Mouse (Mus musculus) lung, embryonic 16.5 days (tissue): ENCODE results near the gene Uba3. TPM values are rescaled to one million over a fixed set of nuclear protein-coding genes. Genes with fewer than 3 reads are reported as not detected.
A peak's percentile ranks its signal among the peaks of the same experiment; 100 is the strongest.

Experiments used
- ATAC-seq: fragments of 200-750 bp; cut with Nextera tagmentation; 2 replicates; pipeline ENCODE4 v1.8.0; 2017; ENCODE audit warnings: low read depth, mild to moderate bottlenecking, moderate library complexity
- H3K27ac ChIP-seq: fragments of 300-500 bp; sonication (generic); 2 replicates; pipeline ENCODE4 v1.5.1; 2014; ENCODE audit warnings: mild to moderate bottlenecking, control low read depth, low read length
- H3K27me3 ChIP-seq: fragments of 300-500 bp; sonication (generic); 2 replicates; pipeline ENCODE4 v1.6.1; 2014; ENCODE audit warnings: low read depth, low read length, mixed read lengths; ENCODE audit not compliant: control insufficient read depth, insufficient read depth
- H3K36me3 ChIP-seq: fragments of 300-500 bp; sonication (generic); 2 replicates; pipeline ENCODE4 v1.6.1; 2014; ENCODE audit warnings: low read length; ENCODE audit not compliant: control insufficient read depth, insufficient read depth
- H3K4me1 ChIP-seq: fragments of 300-500 bp; sonication (generic); replicated peaks from 2 replicates; pipeline ENCODE4 v1.6.1; 2014; ENCODE audit warnings: low read length, mixed read lengths; ENCODE audit not compliant: control insufficient read depth, insufficient read depth
- H3K4me2 ChIP-seq: fragments of 300-500 bp; sonication (generic); 2 replicates; pipeline ENCODE4 v1.6.1; 2014; ENCODE audit warnings: low read depth, low read length, control low read depth
- H3K4me3 ChIP-seq: fragments of 300-500 bp; sonication (generic); 2 replicates; pipeline ENCODE4 v1.5.1; 2014; ENCODE audit warnings: mild to moderate bottlenecking, low read length, control low read depth
- H3K9ac ChIP-seq: fragments of 300-500 bp; sonication (generic); 2 replicates; pipeline ENCODE4 v1.6.1; 2014; ENCODE audit warnings: low read length, control low read depth
- H3K9me3 ChIP-seq: fragments of 300-500 bp; sonication (generic); 2 replicates; pipeline ENCODE4 v1.6.1; 2016; ENCODE audit warnings: low read length; ENCODE audit not compliant: control insufficient read depth
- WGBS: fragments of 180-500 bp; shearing (Covaris S2); extraction: QIAGEN DNeasy Blood & Tissue Kit; methylation state at CpG from one replicate; pipeline ENCODE4 v1.1.7; 2014; 5-methylcytosine and 5-hydroxymethylcytosine counted together
- polyA plus RNA-seq: library from polyadenylated mRNA; unstranded; fragments of >200 nt; fragmentation: Nextera tagmentation; extraction: Ambion mirVana; gene quantifications from 2 replicates; pipeline ENCODE4 v1.2.1, GENCODE M21; 2015

Gene Uba3
- polyA plus RNA-seq, 1 experiment from 2014 or later: 76.0 TPM

DNA sequence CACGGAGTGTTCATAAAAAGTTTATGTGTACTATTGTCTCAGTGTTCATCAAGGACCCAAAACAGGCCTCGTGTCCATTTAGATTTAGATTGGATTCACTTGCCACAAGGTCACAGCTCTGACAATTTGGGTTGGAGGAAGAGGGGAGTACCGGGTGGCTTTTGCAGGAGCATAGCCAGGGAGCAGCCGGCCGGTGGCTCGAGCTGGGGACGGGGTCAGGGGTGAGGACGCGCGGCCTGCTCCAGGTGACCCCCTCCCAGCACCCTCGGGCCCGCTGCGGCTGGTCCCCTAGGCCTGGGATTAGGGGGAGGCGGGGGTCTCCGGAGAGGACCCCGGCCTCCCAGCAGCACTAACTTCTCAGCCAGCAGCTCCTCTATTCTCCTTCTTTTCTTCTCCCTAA is 495 bp downstream of the Uba3 start:
- under 1% methylated on average over 16 of the region's 16 CpGs for WGBS

GRCm38 (mm10) chr6:97204252-97204869 is 1.1 kb downstream of the Uba3 start:
- H3K4me1 ChIP-seq: peaks cover 15% of the 10 kb centered on the region
- no peaks in the 10 kb centered on the region for H3K27me3 ChIP-seq
- H3K9me3 ChIP-seq: no peaks in the 10 kb centered on the region
- no peak overlapping the region for H3K27ac ChIP-seq
- no peak for ATAC-seq
- H3K4me3 ChIP-seq: peak overlapping the region; percentile 69
- H3K36me3 ChIP-seq: no peaks in the 10 kb centered on the region
- H3K4me2 ChIP-seq: peak overlapping the region; percentile 78
- 7% methylated on average over 9 of the region's 9 CpGs for WGBS
- H3K9ac ChIP-seq: peak overlapping the region; percentile 95

More for the DNA sequence above, 495 bp downstream of the Uba3 start:
- Histone ChIP-seq H3K4me1 (peaks cover 16% of the 10 kb centered on the region), H3K27me3 (no peaks in the 10 kb centered on the region), H3K9me3 (no peaks in the 10 kb centered on the region), H3K36me3 (no peaks in the 10 kb centered on the region), H3K4me2 (peak overlapping the region; percentile 78), H3K4me3 (peak overlapping the region; percentile 69), H3K9ac (peak overlapping the region; percentile 95), H3K27ac (peak overlapping the region; percentile 73)
- peak; percentile 43 for ATAC-seq

DNA sequence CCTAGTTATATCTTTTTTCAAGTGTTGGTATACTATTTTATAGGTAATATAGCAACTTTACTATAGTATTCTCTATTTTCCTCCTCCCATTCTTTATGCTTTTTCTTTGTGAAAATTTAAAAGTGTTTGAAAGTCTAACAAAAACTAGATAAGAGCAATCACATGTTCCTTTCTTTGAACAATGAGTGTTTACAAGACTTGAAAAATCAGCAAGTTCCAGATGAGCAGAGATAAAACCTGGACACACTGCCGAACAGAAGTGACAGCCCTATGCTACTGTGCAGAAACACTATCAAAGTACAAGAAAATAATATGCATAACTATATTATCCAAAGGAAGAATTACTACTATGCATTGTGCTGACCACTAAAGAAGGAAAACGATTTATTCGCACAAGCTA is 3.0 kb downstream of the Uba3 start:
- no peak overlapping the region for H3K27ac ChIP-seq
- no peaks in the 10 kb centered on the region for H3K27me3 ChIP-seq
- peaks cover 15% of the 10 kb centered on the region for H3K4me1 ChIP-seq
- no peak overlapping the region for H3K9ac ChIP-seq
- peaks cover 5% of the 10 kb centered on the region; the same call in 1 of the 2 replicates for H3K36me3 ChIP-seq
- WGBS: 58% methylated on average over 3 of the region's 3 CpGs
- H3K4me3 ChIP-seq: no peak overlapping the region
- no peak overlapping the region for H3K4me2 ChIP-seq
- H3K9me3 ChIP-seq: no peaks in the 10 kb centered on the region
- ATAC-seq: no peak

GRCm38 (mm10) chr6:97200437-97200836 is 5.0 kb downstream of the Uba3 start:
- no peak overlapping the region for H3K9ac ChIP-seq
- H3K27me3 ChIP-seq: no peaks in the 10 kb centered on the region
- H3K4me3 ChIP-seq: no peak overlapping the region
- no peak for ATAC-seq
- peaks cover 16% of the 10 kb centered on the region for H3K36me3 ChIP-seq
- H3K4me2 ChIP-seq: no peak overlapping the region
- 64% methylated on average over 3 of the region's 3 CpGs for WGBS
- H3K27ac ChIP-seq: no peak overlapping the region
- no peaks in the 10 kb centered on the region for H3K9me3 ChIP-seq
- H3K4me1 ChIP-seq: peaks cover 15% of the 10 kb centered on the region

DNA sequence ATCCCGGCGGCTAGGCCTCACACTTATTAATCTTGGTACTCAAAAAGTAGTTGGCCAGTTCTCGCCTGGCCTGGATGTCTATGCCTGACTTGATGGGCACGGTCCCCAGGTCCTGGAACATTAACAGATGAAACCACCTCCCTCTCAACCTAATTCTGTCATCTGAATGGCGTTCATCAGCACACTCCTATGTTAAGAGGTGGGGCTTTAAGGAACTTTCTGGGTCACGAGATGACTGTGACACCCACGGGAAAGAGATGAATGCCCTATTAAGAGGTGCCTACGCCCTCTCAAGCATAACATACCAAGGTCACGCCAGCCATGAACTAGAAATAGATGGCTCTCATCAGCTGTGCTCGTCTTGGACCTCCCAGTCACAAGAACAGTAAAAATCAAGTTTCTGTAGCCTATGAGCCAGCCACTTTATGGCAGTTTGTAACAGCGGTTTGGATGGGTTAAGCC is 26.0 kb downstream of the Uba3 start:
- H3K27ac ChIP-seq: peak overlapping the region; percentile 92
- peak overlapping the region; percentile 58 for H3K4me2 ChIP-seq
- no peaks in the 10 kb centered on the region for H3K27me3 ChIP-seq
- H3K36me3 ChIP-seq: peaks cover 7% of the 10 kb centered on the region; the same call in 1 of the 2 replicates
- peaks cover 12% of the 10 kb centered on the region for H3K4me1 ChIP-seq
- peak overlapping the region; percentile 95 for H3K4me3 ChIP-seq
- H3K9me3 ChIP-seq: no peaks in the 10 kb centered on the region
- 5% methylated on average over 11 of the region's 11 CpGs for WGBS
- peak overlapping the region; percentile 98 for H3K9ac ChIP-seq
- ATAC-seq: peak; percentile 63

GRCm38 (mm10) chr6:97178491-97179366 is 26.7 kb downstream of the Uba3 start, which contains the start of gene Tmf1:
TSS of gene Tmf1 (minus strand) at chr6:97179122.
- peak; percentile 99 for ATAC-seq
- Histone ChIP-seq H3K27ac (peak within 1 kb of the TSS; percentile 92), H3K4me2 (peak within 1 kb of the TSS; percentile 81), H3K9me3 (no peaks in the 10 kb centered on the region), H3K9ac (peak within 1 kb of the TSS; percentile 98), H3K4me1 (peaks cover 12% of the 10 kb centered on the region), H3K36me3 (peaks cover 7% of the 10 kb centered on the region; the same call in 1 of the 2 replicates), H3K4me3 (peak within 1 kb of the TSS; percentile 95), H3K27me3 (no peaks in the 10 kb centered on the region)
- WGBS: under 1% methylated on average over 80 of the region's 80 CpGs

GRCm38 (mm10) chr6:97175716-97176115 is 29.7 kb downstream of the Uba3 start:
- no peak overlapping the region for H3K4me3 ChIP-seq
- no peaks in the 10 kb centered on the region for H3K9me3 ChIP-seq
- 71% methylated on average over 11 of the region's 11 CpGs for WGBS
- no peak overlapping the region for H3K27ac ChIP-seq
- H3K27me3 ChIP-seq: no peaks in the 10 kb centered on the region
- ATAC-seq: no peak
- peaks cover 26% of the 10 kb centered on the region for H3K36me3 ChIP-seq
- H3K4me2 ChIP-seq: no peak overlapping the region
- no peak overlapping the region for H3K9ac ChIP-seq
- H3K4me1 ChIP-seq: peaks cover 12% of the 10 kb centered on the region

DNA sequence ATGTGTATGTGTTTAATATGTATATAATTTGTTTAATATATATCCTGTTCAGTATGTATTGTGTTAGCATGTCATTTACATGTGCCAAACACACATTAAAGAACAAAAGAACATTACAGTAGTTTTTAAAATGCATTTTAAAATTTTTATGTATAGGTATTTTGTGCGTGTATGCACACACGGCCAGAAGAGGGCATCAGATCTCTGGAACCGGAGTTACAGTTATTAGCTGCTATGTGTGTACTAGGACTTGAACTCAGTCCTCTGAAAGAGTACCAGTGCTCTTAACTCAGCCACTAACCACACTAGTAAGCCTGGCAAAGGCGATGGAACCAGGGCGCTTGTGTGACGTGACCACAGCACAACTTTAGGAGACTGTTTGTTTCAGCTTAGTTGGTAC is 55.3 kb downstream of the Uba3 start:
- no peak overlapping the region for H3K4me2 ChIP-seq
- WGBS: 78% methylated on average over 6 of the region's 6 CpGs
- peaks cover 4% of the 10 kb centered on the region; the same call in 1 of the 2 replicates for H3K36me3 ChIP-seq
- no peak for ATAC-seq
- H3K4me1 ChIP-seq: peaks cover 31% of the 10 kb centered on the region
- no peaks in the 10 kb centered on the region for H3K27me3 ChIP-seq
- no peak overlapping the region for H3K4me3 ChIP-seq
- no peak overlapping the region for H3K9ac ChIP-seq
- no peak overlapping the region for H3K27ac ChIP-seq
- H3K9me3 ChIP-seq: no peaks in the 10 kb centered on the region

- Histone ChIP-seq H3K9ac (no peak overlapping the region), H3K4me1 (peaks cover 32% of the 10 kb centered on the region), H3K4me2 (no peak overlapping the region), H3K27ac (no peak overlapping the region), H3K4me3 (no peak overlapping the region), H3K27me3 (no peaks in the 10 kb centered on the region), H3K36me3 (peaks cover 4% of the 10 kb centered on the region; the same call in 1 of the 2 replicates), H3K9me3 (no peaks in the 10 kb centered on the region)
- ATAC-seq: no peak
- WGBS: 55% methylated on average over 2 of the region's 2 CpGs
Measured at GRCm38 (mm10) chr6:97149721-97150120, 55.7 kb downstream of the Uba3 start.
